Mouse (Mus musculus) erythroblast, embryonic 14.5 days (primary cell): ENCODE measurements around the gene BC034090.

ENCODE experiments used
- GATA1 ChIP-seq: IDR thresholded peaks from 2 replicates; pipeline ENCODE4 v1.6.1; 2012; ENCODE audit warnings: low read length, inconsistent platforms, mixed read lengths
- TAL1 ChIP-seq: IDR thresholded peaks from 3 replicates; pipeline ENCODE4 v1.6.1; 2012; ENCODE audit warnings: low read length, inconsistent platforms, mixed read lengths

DNA sequence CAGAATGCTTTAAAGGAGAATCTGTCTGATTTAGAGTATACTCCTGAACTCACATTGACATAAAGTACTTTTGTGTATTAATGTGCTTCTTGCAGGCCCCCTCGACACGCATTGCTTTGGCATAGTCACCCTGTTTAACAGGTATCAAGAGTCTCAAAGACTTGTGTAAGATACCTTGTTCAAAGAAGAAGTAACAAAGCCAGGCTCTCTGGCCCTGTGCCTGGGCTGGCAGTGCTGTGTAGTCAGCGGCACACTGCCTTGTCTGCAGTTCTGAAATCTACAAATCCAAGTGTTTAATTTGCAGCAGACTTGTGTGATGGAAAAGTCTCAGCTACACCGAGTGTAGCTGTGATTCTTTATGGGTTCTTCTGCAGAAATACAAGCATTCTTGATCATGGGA, 47.6 kb downstream of the BC034090 start:
- TF ChIP-seq GATA1 (no peak), TAL1 (no peak)
